Mouse (Mus musculus): ENCODE measurements at regions not wholly inside any gene's neighbourhood (a gene's known extent, or its start where the extent isn't known, plus 50 kb on each side); places are given as distances from the start of the nearest gene placed in this dataset.

DNA sequence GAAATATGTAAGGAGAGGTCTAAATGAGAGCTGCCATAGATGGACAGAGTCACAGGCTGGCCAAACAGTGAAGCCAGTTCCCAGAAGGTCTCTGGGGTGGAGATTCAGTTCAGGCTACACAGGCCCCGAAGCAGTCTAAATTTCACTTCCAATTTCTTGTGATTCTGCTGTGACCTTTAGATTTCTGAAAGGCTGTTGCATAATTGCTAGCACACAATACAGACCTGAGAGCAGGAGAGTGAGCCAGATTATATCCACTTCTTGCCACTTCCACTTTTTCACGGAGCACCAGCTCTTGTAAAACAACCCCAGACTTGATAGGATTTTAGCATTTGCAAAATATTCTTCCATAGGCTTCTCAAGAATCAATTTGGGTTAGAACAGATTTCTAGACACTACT lies 925.6 kb downstream of the Car8 start:
- no peak overlapping the region for H3K9ac ChIP-seq (replicated peaks; ENCODE audit: low read length, poor library complexity, severe bottlenecking)
- no peaks in the 10 kb centered on the region for H3K27me3 ChIP-seq (ENCODE audit: insufficient read depth, low read length)
- no peaks in the 10 kb centered on the region for H3K4me1 ChIP-seq (ENCODE audit: insufficient read depth, low read length)
- no peak overlapping the region for H3K27ac ChIP-seq (ENCODE audit: low read depth, low read length)
- ATAC-seq (ENCODE audit: low FRiP score), result no peak
- TF ChIP-seq CTCF (IDR thresholded peaks at IDR 0.05), result no peak
- no peaks in the 10 kb centered on the region for H3K9me3 ChIP-seq (ENCODE audit: low read length)
- no peak overlapping the region for H3K4me2 ChIP-seq (ENCODE audit: low read depth, low read length, poor library complexity, severe bottlenecking)
- no peaks in the 10 kb centered on the region for H3K36me3 ChIP-seq (ENCODE audit: insufficient read depth, low read length)
- H3K4me3 ChIP-seq (ENCODE audit: low read depth, low read length), result no peak overlapping the region
- WGBS, result 84% methylated on average over 2 of the region's 2 CpGs
- DNase-seq (ENCODE audit: low spot score), result no peak

DNA sequence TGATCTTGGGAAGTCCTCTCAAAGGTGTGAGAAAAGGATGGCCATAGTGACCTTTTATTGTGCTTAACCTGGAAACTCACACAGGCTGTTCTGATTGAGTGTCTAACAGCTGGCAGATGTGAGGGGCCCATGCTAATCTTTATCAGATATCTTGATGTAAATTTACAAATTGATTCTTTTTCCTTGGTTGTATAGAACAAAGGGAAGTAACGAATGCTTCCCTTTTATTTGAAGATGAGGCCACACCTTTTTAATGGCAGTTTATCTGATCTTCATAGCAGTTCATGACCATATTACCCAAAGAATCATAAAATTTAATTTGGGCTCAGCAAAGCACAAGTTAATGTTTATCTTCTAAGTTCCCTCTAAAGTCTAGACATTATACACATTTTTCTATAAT lies 926.7 kb downstream of the Car8 start:
- H3K4me3 ChIP-seq (ENCODE audit: low read depth, low read length), result no peak overlapping the region
- H3K4me2 ChIP-seq (ENCODE audit: low read depth, low read length, poor library complexity, severe bottlenecking), result no peak overlapping the region
- no peak for TF ChIP-seq CTCF (IDR thresholded peaks at IDR 0.05)
- no peaks in the 10 kb centered on the region for H3K36me3 ChIP-seq (ENCODE audit: insufficient read depth, low read length)
- no peak overlapping the region for H3K9ac ChIP-seq (replicated peaks; ENCODE audit: low read length, poor library complexity, severe bottlenecking)
- no peaks in the 10 kb centered on the region for H3K9me3 ChIP-seq (ENCODE audit: low read length)
- H3K27me3 ChIP-seq (ENCODE audit: insufficient read depth, low read length), result no peaks in the 10 kb centered on the region
- no peak overlapping the region for H3K27ac ChIP-seq (ENCODE audit: low read depth, low read length)
- DNase-seq (ENCODE audit: low spot score), result no peak
- H3K4me1 ChIP-seq (ENCODE audit: insufficient read depth, low read length), result no peaks in the 10 kb centered on the region
- no peak for ATAC-seq (ENCODE audit: low FRiP score)
- 85% methylated on average over 1 of the region's 1 CpGs for WGBS

DNA sequence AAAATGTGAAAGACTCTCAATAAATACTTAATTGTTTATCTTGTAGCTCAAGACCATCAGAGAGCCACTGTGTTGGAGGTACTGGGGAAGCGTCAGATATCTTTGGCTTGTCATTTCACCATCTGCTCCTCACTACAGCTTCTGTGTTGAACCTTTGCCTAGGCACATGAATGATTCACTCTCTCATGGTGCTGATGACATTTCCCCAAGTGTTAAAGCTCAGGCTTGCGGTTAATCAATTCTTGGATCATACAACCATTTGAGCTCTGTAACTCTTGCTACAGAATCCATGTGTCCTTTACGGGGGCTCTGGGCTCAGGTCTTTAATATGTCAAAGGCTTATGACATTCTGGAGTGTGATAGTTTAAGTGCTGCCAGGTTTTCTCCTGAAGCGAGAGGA lies 969.8 kb downstream of the Car8 start:
- 97% methylated on average over 4 of the region's 4 CpGs for WGBS
- no peak overlapping the region for H3K27ac ChIP-seq (ENCODE audit: low read depth, low read length)
- no peaks in the 10 kb centered on the region for H3K4me1 ChIP-seq (ENCODE audit: insufficient read depth, low read length)
- ATAC-seq (ENCODE audit: low FRiP score) (no peak), DNase-seq (ENCODE audit: low spot score) (no peak)
- H3K4me3 ChIP-seq (ENCODE audit: low read depth, low read length), result no peak overlapping the region
- no peak overlapping the region for H3K9ac ChIP-seq (replicated peaks; ENCODE audit: low read length, poor library complexity, severe bottlenecking)
- no peaks in the 10 kb centered on the region for H3K9me3 ChIP-seq (ENCODE audit: low read length)
- H3K27me3 ChIP-seq (ENCODE audit: insufficient read depth, low read length), result no peaks in the 10 kb centered on the region
- H3K36me3 ChIP-seq (ENCODE audit: insufficient read depth, low read length), result no peaks in the 10 kb centered on the region
- H3K4me2 ChIP-seq (ENCODE audit: low read depth, low read length, poor library complexity, severe bottlenecking), result no peak overlapping the region
- TF ChIP-seq CTCF (IDR thresholded peaks at IDR 0.05), result no peak

DNA sequence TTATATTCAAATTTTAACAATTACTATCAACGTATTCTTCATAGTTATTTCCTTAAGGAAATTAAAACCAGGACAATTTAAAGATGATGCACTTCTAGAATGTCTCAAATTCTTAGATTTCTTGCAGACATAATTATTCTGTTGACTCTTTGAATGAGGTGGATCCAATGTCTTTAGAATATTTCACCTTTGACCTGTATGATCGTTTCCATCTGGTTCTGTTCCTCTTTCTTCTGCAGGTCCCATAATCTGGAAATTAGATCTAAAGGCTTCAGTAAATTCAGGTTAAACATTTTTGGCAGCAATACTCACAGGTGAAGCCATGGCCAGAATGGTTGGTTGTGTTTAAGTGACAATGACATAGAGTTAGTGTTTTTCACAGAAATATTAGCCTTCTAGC lies 982.4 kb downstream of the Car8 start:
- Histone ChIP-seq H3K4me3 (ENCODE audit: low read depth, low read length) (no peak overlapping the region), H3K27me3 (ENCODE audit: insufficient read depth, low read length) (no peaks in the 10 kb centered on the region), H3K27ac (ENCODE audit: low read depth, low read length) (no peak overlapping the region), H3K4me2 (ENCODE audit: low read depth, low read length, poor library complexity, severe bottlenecking) (no peak overlapping the region), H3K4me1 (ENCODE audit: insufficient read depth, low read length) (no peaks in the 10 kb centered on the region), H3K9ac (replicated peaks; ENCODE audit: low read length, poor library complexity, severe bottlenecking) (no peak overlapping the region), H3K36me3 (ENCODE audit: insufficient read depth, low read length) (no peaks in the 10 kb centered on the region), H3K9me3 (ENCODE audit: low read length) (no peaks in the 10 kb centered on the region)
- no peak for ATAC-seq (ENCODE audit: low FRiP score)
- 86% methylated on average over 2 of the region's 2 CpGs for WGBS
- DNase-seq (ENCODE audit: low spot score), result no peak
- TF ChIP-seq CTCF (IDR thresholded peaks at IDR 0.05), result no peak

DNA sequence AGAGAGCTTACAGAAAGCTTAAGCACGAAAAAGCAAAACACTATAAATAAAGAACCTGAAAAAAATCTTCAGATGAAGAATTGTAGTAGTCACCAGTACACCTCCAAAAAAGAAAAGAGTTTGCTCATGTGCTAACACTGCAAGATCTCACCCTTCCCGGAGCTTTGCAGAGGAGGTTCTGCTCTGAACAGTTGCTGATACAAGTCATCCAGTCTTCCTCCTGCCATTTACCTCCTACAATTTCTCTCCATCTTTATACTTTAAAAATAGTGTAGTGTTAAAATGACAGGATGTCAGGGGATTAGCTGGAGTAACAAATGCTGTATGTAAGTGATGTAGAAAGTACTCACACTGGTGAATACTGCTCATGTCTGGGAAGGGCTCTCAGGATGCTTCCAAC lies 985.2 kb downstream of the Car8 start:
- no peak for TF ChIP-seq CTCF (IDR thresholded peaks at IDR 0.05)
- H3K4me2 ChIP-seq (ENCODE audit: low read depth, low read length, poor library complexity, severe bottlenecking), result no peak overlapping the region
- ATAC-seq (ENCODE audit: low FRiP score), result no peak
- WGBS, result 83% methylated on average over 2 of the region's 2 CpGs
- H3K27ac ChIP-seq (ENCODE audit: low read depth, low read length), result no peak overlapping the region
- no peaks in the 10 kb centered on the region for H3K4me1 ChIP-seq (ENCODE audit: insufficient read depth, low read length)
- no peak overlapping the region for H3K9ac ChIP-seq (replicated peaks; ENCODE audit: low read length, poor library complexity, severe bottlenecking)
- no peaks in the 10 kb centered on the region for H3K36me3 ChIP-seq (ENCODE audit: insufficient read depth, low read length)
- H3K4me3 ChIP-seq (ENCODE audit: low read depth, low read length), result no peak overlapping the region
- H3K9me3 ChIP-seq (ENCODE audit: low read length), result no peaks in the 10 kb centered on the region
- no peaks in the 10 kb centered on the region for H3K27me3 ChIP-seq (ENCODE audit: insufficient read depth, low read length)
- no peak for DNase-seq (ENCODE audit: low spot score)

DNA sequence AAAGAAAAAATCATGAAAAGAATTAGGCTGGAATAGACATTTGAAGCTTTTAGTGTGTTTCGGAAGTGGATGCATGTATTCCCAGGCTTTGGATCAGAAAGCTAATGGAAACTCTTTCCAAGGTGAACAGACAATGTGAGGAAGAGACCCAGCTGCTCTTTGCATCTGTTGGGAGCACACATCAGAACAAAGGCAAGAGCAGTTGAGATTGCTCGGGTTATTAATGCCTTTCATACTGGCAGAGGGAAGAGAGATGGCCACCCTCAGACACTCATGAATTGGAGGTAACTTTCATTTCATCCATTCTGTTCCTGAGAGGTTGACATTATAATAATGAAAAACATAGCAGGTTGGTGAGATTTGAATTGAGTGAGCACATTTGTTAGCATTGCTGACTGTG lies 987.2 kb downstream of the Car8 start:
- 73% methylated on average over 2 of the region's 2 CpGs for WGBS
- TF ChIP-seq CTCF (IDR thresholded peaks at IDR 0.05), result no peak
- Histone ChIP-seq H3K9me3 (ENCODE audit: low read length) (no peaks in the 10 kb centered on the region), H3K9ac (replicated peaks; ENCODE audit: low read length, poor library complexity, severe bottlenecking) (no peak overlapping the region), H3K27me3 (ENCODE audit: insufficient read depth, low read length) (no peaks in the 10 kb centered on the region), H3K27ac (ENCODE audit: low read depth, low read length) (no peak overlapping the region), H3K4me2 (ENCODE audit: low read depth, low read length, poor library complexity, severe bottlenecking) (no peak overlapping the region), H3K4me3 (ENCODE audit: low read depth, low read length) (no peak overlapping the region), H3K36me3 (ENCODE audit: insufficient read depth, low read length) (no peaks in the 10 kb centered on the region), H3K4me1 (ENCODE audit: insufficient read depth, low read length) (no peaks in the 10 kb centered on the region)
- ATAC-seq (ENCODE audit: low FRiP score) (no peak), DNase-seq (ENCODE audit: low spot score) (no peak)

DNA sequence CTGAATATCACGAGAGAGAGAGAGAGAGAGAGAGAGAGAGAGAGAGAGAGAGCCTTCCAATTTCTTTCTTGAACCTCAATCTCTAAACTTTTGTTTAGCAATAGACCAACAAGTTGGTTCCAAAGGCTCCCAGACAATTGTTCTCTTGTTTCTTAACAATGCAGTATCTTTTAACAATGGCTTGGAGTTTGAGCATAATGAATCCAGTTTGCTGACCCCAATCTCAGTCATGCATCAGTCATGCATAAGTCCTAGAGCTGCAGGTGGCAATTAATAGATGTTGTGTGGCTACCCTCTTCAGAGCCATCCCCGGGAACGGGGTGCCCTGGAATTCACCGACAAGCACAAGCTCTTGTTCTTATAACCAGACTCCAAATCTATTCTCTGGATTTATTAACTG lies 991.0 kb downstream of the Car8 start:
- H3K4me3 ChIP-seq (ENCODE audit: low read depth, low read length), result no peak overlapping the region
- no peaks in the 10 kb centered on the region for H3K36me3 ChIP-seq (ENCODE audit: insufficient read depth, low read length)
- ATAC-seq (ENCODE audit: low FRiP score) (no peak), DNase-seq (ENCODE audit: low spot score) (no peak)
- no peaks in the 10 kb centered on the region for H3K9me3 ChIP-seq (ENCODE audit: low read length)
- H3K27ac ChIP-seq (ENCODE audit: low read depth, low read length), result no peak overlapping the region
- WGBS, result 65% methylated on average over 4 of the region's 4 CpGs
- no peak for TF ChIP-seq CTCF (IDR thresholded peaks at IDR 0.05)
- no peak overlapping the region for H3K9ac ChIP-seq (replicated peaks; ENCODE audit: low read length, poor library complexity, severe bottlenecking)
- no peaks in the 10 kb centered on the region for H3K27me3 ChIP-seq (ENCODE audit: insufficient read depth, low read length)
- H3K4me2 ChIP-seq (ENCODE audit: low read depth, low read length, poor library complexity, severe bottlenecking), result no peak overlapping the region
- no peaks in the 10 kb centered on the region for H3K4me1 ChIP-seq (ENCODE audit: insufficient read depth, low read length)
